Mouse (Mus musculus) thymus, postnatal 10 days (tissue): ENCODE measurements around the gene Anks1.
A peak's percentile ranks its signal among the peaks of the same experiment; 100 is the strongest.

ENCODE experiments used
- DNase-seq, 2 experiments: peaks; one replicate each; pipeline ENCODE4 v3.0.0; 2021; ENCODE audit warnings: low spot score in 2 of 2

Anks1 gene

GRCm38 (mm10) chr17:28021911-28022310, 112.8 kb downstream of the Anks1 start:
- no peak for DNase-seq

GRCm38 (mm10) chr17:28022854-28023655, 113.9 kb downstream of the Anks1 start:
- DNase-seq: no peak

- DNase-seq: no peak
Observed at GRCm38 (mm10) chr17:28025541-28025961, 116.4 kb downstream of the Anks1 start.

GRCm38 (mm10) chr17:28026111-28026872, 117.2 kb downstream of the Anks1 start:
- DNase-seq: no peak

GRCm38 (mm10) chr17:28027197-28027596, 118.1 kb downstream of the Anks1 start:
- no peak for DNase-seq

GRCm38 (mm10) chr17:28028236-28028635, 119.1 kb downstream of the Anks1 start:
- DNase-seq: no peak

GRCm38 (mm10) chr17:28029308-28029707, 120.2 kb downstream of the Anks1 start:
- no peak for DNase-seq

- no peak for DNase-seq
Observed at GRCm38 (mm10) chr17:28030446-28030845, 121.3 kb downstream of the Anks1 start.

- no peak for DNase-seq
Observed at GRCm38 (mm10) chr17:28031281-28031941, 122.3 kb downstream of the Anks1 start.

- no peak for DNase-seq
Observed at GRCm38 (mm10) chr17:28032219-28032618, 123.1 kb downstream of the Anks1 start.

GRCm38 (mm10) chr17:28033046-28033580, 124.0 kb downstream of the Anks1 start:
- DNase-seq: no peak

- DNase-seq: no peak
Observed at GRCm38 (mm10) chr17:28034986-28035385, 125.9 kb downstream of the Anks1 start.

GRCm38 (mm10) chr17:28036813-28037756, 128.0 kb downstream of the Anks1 start:
- DNase-seq: no peak

GRCm38 (mm10) chr17:28040620-28041019, 131.5 kb downstream of the Anks1 start:
- DNase-seq: no peak

GRCm38 (mm10) chr17:28041298-28041697, 132.2 kb downstream of the Anks1 start:
- DNase-seq: no peak

- no peak for DNase-seq
Observed at GRCm38 (mm10) chr17:28042299-28042771, 133.2 kb downstream of the Anks1 start.

GRCm38 (mm10) chr17:28047017-28047416, 137.9 kb downstream of the Anks1 start:
- DNase-seq: no peak

GRCm38 (mm10) chr17:28047520-28047919, 138.4 kb downstream of the Anks1 start:
- DNase-seq: no peak

- peak; percentile 10 to 48 for DNase-seq
Observed at GRCm38 (mm10) chr17:28048425-28048824, 139.3 kb downstream of the Anks1 start.

- no peak for DNase-seq
Observed at GRCm38 (mm10) chr17:28050210-28050609, 141.1 kb downstream of the Anks1 start.
